Mouse (Mus musculus): ENCODE measurements around the gene Plvap. TPM values are rescaled to one million over a fixed set of nuclear protein-coding genes. Genes with fewer than 3 reads are reported as not detected.

The Plvap gene
- total RNA-seq, 2 experiments from 2014 or later, result 7.2 to 7.6 TPM

Other genes starting within 250 kb of the Plvap start
- gene Myo9b, start 239.0 kb downstream of the Plvap start, total RNA-seq (2021), result 10 to 100 TPM; 31.2 to 36.4 TPM
- gene Haus8, start 238.8 kb downstream of the Plvap start, total RNA-seq (2021), result 10 to 100 TPM; 13.9 to 14.6 TPM
- gene Use1, start 144.9 kb downstream of the Plvap start, total RNA-seq (2021), result 10 to 100 TPM; 84.9 to 96.2 TPM
- gene Ocel1, start 140.5 kb downstream of the Plvap start, total RNA-seq (2021), result 10 to 100 TPM; 16.0 to 18.1 TPM
- 10 to 100 TPM; 33.9 to 36.7 TPM for gene Nr2f6, start 129.8 kb downstream of the Plvap start, total RNA-seq (2021)
- gene Ushbp1, start 116.0 kb downstream of the Plvap start, total RNA-seq (2021), result 1 to 10 TPM; 5.1 to 5.2 TPM
- 10 to 100 TPM; 89.1 to 96.7 TPM for gene Babam1, start 114.9 kb downstream of the Plvap start, total RNA-seq (2021)
- gene Ankle1, start 105.7 kb downstream of the Plvap start, total RNA-seq (2021), result 1 to 10 TPM in 1 of 2 experiments, under 1 TPM in 1; 0.60 to 1.7 TPM
- gene Abhd8, start 48.1 kb downstream of the Plvap start, total RNA-seq (2021), result 100 to 1,000 TPM; 179 to 181 TPM
- gene Mrpl34, start 46.8 kb downstream of the Plvap start, total RNA-seq (2021), result 10 to 100 TPM; 52.6 to 62.7 TPM
- 100 to 1,000 TPM; 104 to 110 TPM for gene Dda1, start 42.6 kb downstream of the Plvap start, total RNA-seq (2021)
- 10 to 100 TPM; 60.1 to 62.4 TPM for gene Ano8, start 25.8 kb downstream of the Plvap start, total RNA-seq (2021)
- gene Gtpbp3, start 23.6 kb downstream of the Plvap start, total RNA-seq (2021), result 10 to 100 TPM; 30.6 to 33.3 TPM
- gene Ccdc194, start 14.0 kb upstream of the Plvap start, total RNA-seq (2021), result not detected
- 1 to 10 TPM; 3.4 to 5.5 TPM for gene Bst2, start 25.7 kb upstream of the Plvap start, total RNA-seq (2021)
- 10 to 100 TPM; 33.8 to 36.2 TPM for gene Mvb12a, start 31.2 kb upstream of the Plvap start, total RNA-seq (2021)
- gene Tmem221, start 47.1 kb upstream of the Plvap start, total RNA-seq (2021), result under 1 TPM in 1 of 2 experiments, not detected in 1; 0.35 TPM
- under 1 TPM; 0.12 to 0.21 TPM for gene Nxnl1, start 54.8 kb upstream of the Plvap start, total RNA-seq (2021)
- 100 to 1,000 TPM in 1 of 2 experiments, 10 to 100 TPM in 1; 90.9 to 101 TPM for gene Slc27a1, start 57.1 kb upstream of the Plvap start, total RNA-seq (2021)
- gene Pgls, start 80.4 kb upstream of the Plvap start, total RNA-seq (2021), result 10 to 100 TPM; 59.0 to 61.6 TPM
- gene Fam129c, start 85.9 kb upstream of the Plvap start, total RNA-seq (2021), result 1 to 10 TPM; 2.6 to 2.7 TPM
- gene Colgalt1, start 99.2 kb upstream of the Plvap start, total RNA-seq (2021), result 10 to 100 TPM; 58.4 to 62.9 TPM
- 100 to 1,000 TPM; 268 to 281 TPM for gene Unc13a, start 160.0 kb upstream of the Plvap start, total RNA-seq (2021)
- 1 to 10 TPM; 7.1 to 7.7 TPM for gene Jak3, start 164.5 kb upstream of the Plvap start, total RNA-seq (2021)
- 1 to 10 TPM; 2.6 to 3.0 TPM for gene Insl3, start 177.5 kb upstream of the Plvap start, total RNA-seq (2021)
- under 1 TPM; 0.23 to 0.48 TPM for gene B3gnt3, start 190.0 kb upstream of the Plvap start, total RNA-seq (2021)
- gene Fcho1, start 214.0 kb upstream of the Plvap start, total RNA-seq (2021), result 10 to 100 TPM; 83.1 to 86.4 TPM